Mouse (Mus musculus): Measurements from ENCODE around the gene Qtrt1.

The Qtrt1 gene

GRCm38 (mm10) chr9:21419646-21420045 lies 8.0 kb downstream of the Qtrt1 start:
- peak; percentile 40 for DNase-seq (ENCODE audit: low read depth, low spot score)

- DNase-seq (ENCODE audit: low read depth, low spot score) = peak; percentile 99
These were observed 13.3 kb downstream of the Qtrt1 start, which contains the start of gene Dnm2 for GRCm38 (mm10) chr9:21424631-21425555. Gene Dnm2, plus strand, starts transcription at chr9:21424908.

GRCm38 (mm10) chr9:21425556-21425945 lies 13.9 kb downstream of the Qtrt1 start:
- DNase-seq (ENCODE audit: low read depth, low spot score) = no peak

GRCm38 (mm10) chr9:21426013-21426412 lies 14.4 kb downstream of the Qtrt1 start:
- DNase-seq (ENCODE audit: low read depth, low spot score) = peak; percentile 53

- no peak for DNase-seq (ENCODE audit: low read depth, low spot score)
These were observed 14.9 kb downstream of the Qtrt1 start for GRCm38 (mm10) chr9:21426525-21426924.

GRCm38 (mm10) chr9:21427773-21428172 lies 16.1 kb downstream of the Qtrt1 start:
- no peak for DNase-seq (ENCODE audit: low read depth, low spot score)

GRCm38 (mm10) chr9:21428178-21428577 lies 16.5 kb downstream of the Qtrt1 start:
- DNase-seq (ENCODE audit: low read depth, low spot score) = no peak

- no peak for DNase-seq (ENCODE audit: low read depth, low spot score)
These were observed 19.1 kb downstream of the Qtrt1 start for GRCm38 (mm10) chr9:21430724-21431123.

GRCm38 (mm10) chr9:21432066-21432465 lies 20.4 kb downstream of the Qtrt1 start:
- DNase-seq (ENCODE audit: low read depth, low spot score) = peak; percentile 39

- DNase-seq (ENCODE audit: low read depth, low spot score) = peak; percentile 54
These were observed 22.1 kb downstream of the Qtrt1 start for GRCm38 (mm10) chr9:21433766-21434165.

GRCm38 (mm10) chr9:21434410-21434809 lies 22.8 kb downstream of the Qtrt1 start:
- no peak for DNase-seq (ENCODE audit: low read depth, low spot score)

GRCm38 (mm10) chr9:21435777-21436635 lies 24.4 kb downstream of the Qtrt1 start:
- no peak for DNase-seq (ENCODE audit: low read depth, low spot score)

GRCm38 (mm10) chr9:21437577-21437976 lies 25.9 kb downstream of the Qtrt1 start:
- DNase-seq (ENCODE audit: low read depth, low spot score) = no peak

- DNase-seq (ENCODE audit: low read depth, low spot score) = no peak
These were observed 26.6 kb downstream of the Qtrt1 start for GRCm38 (mm10) chr9:21438219-21438618.

- no peak for DNase-seq (ENCODE audit: low read depth, low spot score)
These were observed 27.8 kb downstream of the Qtrt1 start for GRCm38 (mm10) chr9:21439456-21439855.

GRCm38 (mm10) chr9:21439914-21440313 lies 28.3 kb downstream of the Qtrt1 start:
- no peak for DNase-seq (ENCODE audit: low read depth, low spot score)

GRCm38 (mm10) chr9:21440387-21440786 lies 28.8 kb downstream of the Qtrt1 start:
- DNase-seq (ENCODE audit: low read depth, low spot score) = no peak

GRCm38 (mm10) chr9:21443853-21444252 lies 32.2 kb downstream of the Qtrt1 start:
- no peak for DNase-seq (ENCODE audit: low read depth, low spot score)

- DNase-seq (ENCODE audit: low read depth, low spot score) = no peak
These were observed 32.9 kb downstream of the Qtrt1 start for GRCm38 (mm10) chr9:21444574-21444973.

GRCm38 (mm10) chr9:21445081-21445744 lies 33.6 kb downstream of the Qtrt1 start:
- DNase-seq (ENCODE audit: low read depth, low spot score) = peak; percentile 63

- DNase-seq (ENCODE audit: low read depth, low spot score) = no peak
These were observed 36.1 kb downstream of the Qtrt1 start for GRCm38 (mm10) chr9:21447778-21448177.

- no peak for DNase-seq (ENCODE audit: low read depth, low spot score)
These were observed 38.1 kb downstream of the Qtrt1 start for GRCm38 (mm10) chr9:21449710-21450109.

All from ZHBTc4 (cell line).